3 mouse cellular contexts compared by ENCODE assay signal in the genomic region with DNA sequence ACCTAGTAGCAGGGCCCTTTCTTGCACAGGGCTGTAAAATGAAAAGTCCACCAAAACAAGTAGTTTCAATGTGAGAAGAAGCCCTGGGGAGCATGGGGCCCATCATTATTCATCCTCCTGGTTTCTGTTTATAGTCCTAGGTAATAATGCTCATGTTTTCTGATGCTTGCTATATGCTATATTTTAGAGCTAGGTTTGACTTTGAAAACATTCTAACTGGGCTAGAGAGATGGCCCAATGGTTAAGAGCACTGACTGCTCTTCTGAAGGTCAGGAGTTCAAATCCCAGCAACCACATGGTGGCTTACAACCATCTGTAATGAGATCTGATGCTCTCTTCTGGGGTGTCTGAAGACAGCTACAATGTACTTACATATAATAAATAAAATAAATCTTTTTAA. TPM values are rescaled to one million over a fixed set of nuclear protein-coding genes. Genes with fewer than 3 reads are reported as not detected.
"Had no signal": no experiment of that assay in that cellular context is flagged by ENCODE, and none has a peak within 500 bp of the region (broad histone marks: within the 10 kb centered on the region; RNA-seq: fewer than 3 reads in every experiment).

No protein-coding gene starts in this region.

RNA-seq across cellular contexts. Expression of a gene that starts 2.1 kb away (rescaled TPM):
- polyA plus RNA-seq: erythroblast, embryonic 14.5 days had no signal

RNA-seq across cellular contexts. Expression of a gene that starts 39.1 kb away (rescaled TPM):
- total RNA-seq: common myeloid progenitor, adult 5-6 weeks; granulocyte monocyte progenitor cell, adult 5-6 weeks had no signal
- polyA plus RNA-seq: erythroblast, embryonic 14.5 days had no signal
